Mouse (Mus musculus) ES-E14 (cell line): ENCODE data around the gene 4930516K23Rik. TPM values are rescaled to one million over a fixed set of nuclear protein-coding genes. Genes with fewer than 3 reads are reported as not detected.

ENCODE experiments used
- DNase-seq: peaks from one replicate; pipeline ENCODE4 v3.0.0-alpha.2; 2013; ENCODE audit warnings: low read depth, low spot score
- H3K27ac ChIP-seq: 2 replicates; pipeline ENCODE4 v1.5.1; 2012; ENCODE audit warnings: low read depth, mild to moderate bottlenecking, low read length, moderate library complexity, mixed read lengths; ENCODE audit not compliant: poor library complexity, insufficient read depth, severe bottlenecking
- H3K36me3 ChIP-seq: 2 replicates; pipeline ENCODE4 v1.6.1; 2012; ENCODE audit warnings: mild to moderate bottlenecking, low read length, moderate library complexity, mixed read lengths; ENCODE audit not compliant: control insufficient read depth, poor library complexity, insufficient read depth, severe bottlenecking
- H3K4me1 ChIP-seq, 2 experiments: fragments of 150-350 bp in 1 of 2; sonication (generic) in 1 of 2; 2 replicates each; pipeline ENCODE4 v1.6.1; 2012; ENCODE audit warnings: low read length in 2 of 2, mild to moderate bottlenecking in 1 of 2, mixed read lengths in 1 of 2; ENCODE audit not compliant: control insufficient read depth in 2 of 2, insufficient read depth in 2 of 2, poor library complexity in 1 of 2
- H3K4me3 ChIP-seq, 2 experiments: fragments of 150-350 bp in 1 of 2; sonication (generic) in 1 of 2; 2 replicates each; pipeline ENCODE4 v1.5.1; 2012; ENCODE audit warnings: low read length in 2 of 2, low read depth in 1 of 2, mild to moderate bottlenecking in 1 of 2, mixed read lengths in 1 of 2; ENCODE audit not compliant: insufficient read depth in 1 of 2, poor library complexity in 1 of 2, severe bottlenecking in 1 of 2
- H3K9ac ChIP-seq: 2 replicates; pipeline ENCODE4 v1.6.1; 2012; ENCODE audit warnings: low read depth, mild to moderate bottlenecking, low read length, mixed read lengths; ENCODE audit not compliant: poor library complexity, insufficient read depth, severe bottlenecking
- H3K9me3 ChIP-seq: fragments of 150-350 bp; sonication (generic); 2 replicates; pipeline ENCODE4 v1.6.1; 2012; ENCODE audit warnings: low read depth, mild to moderate bottlenecking, low read length; ENCODE audit not compliant: control insufficient read depth, insufficient read depth
- CHD2 ChIP-seq: IDR thresholded peaks from 2 replicates; pipeline ENCODE4 v1.6.1; 2014; ENCODE audit warnings: mild to moderate bottlenecking, low read depth, low read length, inconsistent platforms
- HCFC1 ChIP-seq: IDR thresholded peaks from 2 replicates; pipeline ENCODE4 v1.6.1; 2012; ENCODE audit warnings: low read length, inconsistent platforms, borderline replicate concordance; ENCODE audit not compliant: insufficient read depth
- MAFK ChIP-seq: IDR thresholded peaks from 2 replicates; pipeline ENCODE4 v1.6.1; 2014; ENCODE audit warnings: mild to moderate bottlenecking, low read depth, low read length, inconsistent platforms; ENCODE audit not compliant: insufficient read depth
- ZC3H11A ChIP-seq: IDR thresholded peaks from 2 replicates; pipeline ENCODE4 v1.6.1; 2012; ENCODE audit warnings: low read depth, mild to moderate bottlenecking, inconsistent platforms, low read length, borderline replicate concordance
- ZNF384 ChIP-seq: IDR thresholded peaks from 2 replicates; pipeline ENCODE4 v1.6.1; 2012; ENCODE audit warnings: low read depth, low read length, inconsistent platforms
- in situ Hi-C, 2 experiments: fragments of 600-800 bp; cut with MboI; formaldehyde crosslinking; loops; one replicate each; pipeline ENCODE4 v1.15.1; 2025; ENCODE audit warnings: low sequenced_read_pairs in 2 of 2, inconsistent platforms in 1 of 2; ENCODE audit not compliant: unreplicated experiment in 2 of 2
- total RNA-seq: library from RNA; depleted of rRNA; stranded (reverse); fragments of 300-350 nt; gene quantifications from 2 replicates; pipeline ENCODE4 v1.2.3, GENCODE M21; 2012

The 4930516K23Rik gene
- total RNA-seq, 1 experiment = not detected

GRCm38 (mm10) chr7:104071769-104072168 is 10.5 kb upstream of the 4930516K23Rik start, which contains the start of gene Olfr644:
Gene Olfr644 (minus strand): TSS chr7:104071869.
- TF ChIP-seq MAFK = no peak
- no peak for TF ChIP-seq HCFC1
- TF ChIP-seq ZC3H11A = no peak
- TF ChIP-seq ZNF384 = no peak
- TF ChIP-seq CHD2 = no peak
- Histone ChIP-seq H3K9ac (no peak within 1 kb of the TSS), H3K9me3 (no peaks in the 10 kb centered on the region), H3K4me1 (no peaks in the 10 kb centered on the region), H3K4me3 (no peak within 1 kb of the TSS), H3K27ac (no peak within 1 kb of the TSS), H3K36me3 (no peaks in the 10 kb centered on the region)
- in situ Hi-C loops = no loop called here
- DNase-seq = no peak

- Histone ChIP-seq H3K4me1 (no peaks in the 10 kb centered on the region), H3K27ac (no peak overlapping the region), H3K36me3 (no peaks in the 10 kb centered on the region), H3K4me3 (no peak overlapping the region), H3K9ac (no peak overlapping the region), H3K9me3 (no peaks in the 10 kb centered on the region)
- DNase-seq = no peak
- in situ Hi-C loops = no loop called here
- no peak for TF ChIP-seq ZNF384
- no peak for TF ChIP-seq CHD2
Measured at GRCm38 (mm10) chr7:104059215-104059614, 2.0 kb downstream of the 4930516K23Rik start.

GRCm38 (mm10) chr7:104052566-104052965 is 8.7 kb downstream of the 4930516K23Rik start, which contains the start of gene Olfr642:
Gene Olfr642 (minus strand): TSS chr7:104052666.
- Histone ChIP-seq H3K36me3 (no peaks in the 10 kb centered on the region), H3K4me3 (no peak within 1 kb of the TSS), H3K27ac (no peak within 1 kb of the TSS), H3K4me1 (no peaks in the 10 kb centered on the region), H3K9me3 (no peaks in the 10 kb centered on the region), H3K9ac (no peak within 1 kb of the TSS)
- in situ Hi-C loops = no loop called here
- TF ChIP-seq ZNF384 (no peak), CHD2 (no peak), MAFK (no peak), HCFC1 (no peak), ZC3H11A (no peak)
- DNase-seq = no peak

- no peaks in the 10 kb centered on the region for H3K9me3 ChIP-seq
- H3K4me3 ChIP-seq = no peak overlapping the region
- no peak for DNase-seq
- H3K27ac ChIP-seq = no peak overlapping the region
- in situ Hi-C loops = no loop called here
- H3K4me1 ChIP-seq = no peaks in the 10 kb centered on the region
- H3K36me3 ChIP-seq = no peaks in the 10 kb centered on the region
- no peak for TF ChIP-seq MAFK
- TF ChIP-seq ZC3H11A = no peak
- TF ChIP-seq CHD2 = no peak
- no peak for TF ChIP-seq ZNF384
- no peak for TF ChIP-seq HCFC1
- H3K9ac ChIP-seq = no peak overlapping the region
Measured at GRCm38 (mm10) chr7:104050745-104051144, 10.5 kb downstream of the 4930516K23Rik start.

- Histone ChIP-seq H3K4me1 (no peaks in the 10 kb centered on the region), H3K36me3 (no peaks in the 10 kb centered on the region), H3K27ac (no peak within 1 kb of the TSS), H3K9me3 (no peaks in the 10 kb centered on the region), H3K4me3 (peak within 1 kb of the TSS in 1 of 2 experiments; percentile 32; a peak in 1 of 4 replicates), H3K9ac (no peak within 1 kb of the TSS)
- TF ChIP-seq HCFC1 (no peak), MAFK (no peak), ZNF384 (no peak), ZC3H11A (no peak), CHD2 (no peak)
- DNase-seq = no peak
- in situ Hi-C loops = no loop called here
Measured at GRCm38 (mm10) chr7:104035145-104035544, 26.1 kb downstream of the 4930516K23Rik start, which contains the start of gene Olfr641. Gene Olfr641 (plus strand): TSS chr7:104035445.
